Mouse (Mus musculus) midbrain, embryonic 11.5 days (tissue): ENCODE measurements at regions not wholly inside any gene's neighbourhood (a gene's known extent, or its start where the extent isn't known, plus 50 kb on each side); places are given as distances from the start of the nearest gene placed in this dataset.
A peak's percentile ranks its signal among the peaks of the same experiment; 100 is the strongest.

Source experiments
- ATAC-seq: fragments of 200-750 bp; cut with Nextera tagmentation; 2 replicates; pipeline ENCODE4 v1.8.0; 2017; ENCODE audit warnings: moderate TSS enrichment, moderate library complexity; ENCODE audit not compliant: low FRiP score
- DNase-seq: peaks from one replicate; pipeline ENCODE4 v3.0.0; 2015; ENCODE audit warnings: low spot score; ENCODE audit errors: missing footprints
- H3K27ac ChIP-seq: fragments of 300-500 bp; sonication (generic); 2 replicates; pipeline ENCODE4 v1.5.1; 2014; ENCODE audit warnings: low read depth, low read length
- H3K27me3 ChIP-seq: fragments of 300-500 bp; sonication (generic); 2 replicates; pipeline ENCODE4 v1.6.1; 2014; ENCODE audit warnings: mild to moderate bottlenecking, low read length, moderate library complexity, mixed read lengths; ENCODE audit not compliant: control insufficient read depth, insufficient read depth
- H3K36me3 ChIP-seq: fragments of 300-500 bp; sonication (generic); 2 replicates; pipeline ENCODE4 v1.6.1; 2014; ENCODE audit warnings: mild to moderate bottlenecking, low read length, moderate library complexity, mixed read lengths; ENCODE audit not compliant: control insufficient read depth, insufficient read depth
- H3K4me1 ChIP-seq: fragments of 300-500 bp; sonication (generic); 2 replicates; pipeline ENCODE4 v1.6.1; 2014; ENCODE audit warnings: low read length; ENCODE audit not compliant: control insufficient read depth, insufficient read depth
- H3K4me2 ChIP-seq: fragments of 300-500 bp; sonication (generic); 2 replicates; pipeline ENCODE4 v1.6.1; 2014; ENCODE audit warnings: mild to moderate bottlenecking, moderate library complexity
- H3K4me3 ChIP-seq: fragments of 300-500 bp; sonication (generic); 2 replicates; pipeline ENCODE4 v1.5.1; 2014; ENCODE audit warnings: low read depth, low read length
- H3K9ac ChIP-seq: fragments of 300-500 bp; sonication (generic); 2 replicates; pipeline ENCODE4 v1.6.1; 2014; ENCODE audit warnings: low read length
- H3K9me3 ChIP-seq: fragments of 300-500 bp; sonication (generic); 2 replicates; pipeline ENCODE4 v1.6.1; 2016; ENCODE audit warnings: low read length; ENCODE audit not compliant: control insufficient read depth
- WGBS: fragments of 180-500 bp; shearing (Covaris S2); extraction: QIAGEN DNeasy Blood & Tissue Kit; methylation state at CpG from one replicate; pipeline ENCODE4 v1.1.7; 2014; 5-methylcytosine and 5-hydroxymethylcytosine counted together

DNA sequence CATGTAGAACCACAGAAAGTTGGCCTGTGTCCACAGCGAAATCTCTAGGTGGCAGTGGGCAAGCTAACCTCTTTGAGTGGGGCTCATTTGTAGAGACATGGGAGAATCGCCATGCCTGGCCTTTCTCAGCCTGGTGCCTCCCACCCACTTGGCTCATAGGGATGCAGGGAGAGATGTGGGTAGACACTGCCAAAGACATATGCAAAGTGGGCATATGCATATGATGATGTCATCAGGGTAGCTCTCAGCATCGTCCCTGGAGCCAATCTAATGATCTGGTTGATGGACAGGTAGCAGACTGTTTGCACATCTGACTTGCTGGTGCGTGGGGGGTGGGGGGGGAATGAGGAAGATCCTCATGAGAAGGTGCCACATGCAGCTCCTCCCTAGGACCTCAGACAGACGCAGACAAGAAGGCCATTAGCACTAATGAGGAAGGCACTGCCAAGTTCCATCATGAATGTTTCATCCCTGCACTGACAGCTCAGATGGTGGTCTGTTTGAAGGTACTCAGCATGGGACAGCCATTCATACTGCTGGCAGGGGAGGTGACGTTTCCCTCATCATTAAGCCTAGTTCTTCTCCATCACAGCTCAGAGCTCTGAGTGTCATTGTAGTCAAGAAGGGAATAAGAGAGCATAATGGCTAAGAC is 50.2 kb upstream of the Prdm11 start:
- Histone ChIP-seq H3K27me3 (no peaks in the 10 kb centered on the region), H3K4me1 (peaks cover 3% of the 10 kb centered on the region; the same call in 1 of the 2 replicates), H3K4me2 (no peak overlapping the region), H3K4me3 (no peak overlapping the region), H3K36me3 (no peaks in the 10 kb centered on the region), H3K9ac (no peak overlapping the region), H3K27ac (no peak overlapping the region), H3K9me3 (no peaks in the 10 kb centered on the region)
- ATAC-seq (no peak), DNase-seq (peak; percentile 37)
- 83% methylated on average over 6 of the region's 6 CpGs for WGBS
